Mouse (Mus musculus) gastrocnemius, adult 18-20 months (tissue): Measurements from ENCODE around the gene OR5BS1P. TPM values are rescaled to one million over a fixed set of nuclear protein-coding genes. Genes with fewer than 3 reads are reported as not detected.
"Not testable (repeated sequence)": the region's sequence is repeated elsewhere in the genome, so short reads cannot be mapped to it uniquely, and the experiment has no call there.

ENCODE experiments used
- DNase-seq: peaks from one replicate; pipeline ENCODE4 v3.0.0; 2021; ENCODE audit warnings: low spot score
- long read RNA-seq, 2 experiments: library from polyadenylated mRNA; stranded (forward); transcript quantifications; one replicate each; pipeline ENCODE4 v2.0.0; 2021
- total RNA-seq, 2 experiments: library from RNA; stranded (reverse); gene quantifications; 2 replicates each; pipeline ENCODE4 v1.2.3; 2021

OR5BS1P gene
- not detected for total RNA-seq
- long read RNA-seq, experiment 1, result 0 reads
- long read RNA-seq, experiment 2, result 0 reads

- DNase-seq, result no peak
These were observed at the start of gene OR5BS1P for GRCm38 (mm10) chr15:98469596-98469995. TSS of gene OR5BS1P (plus strand) at chr15:98469896.

DNA sequence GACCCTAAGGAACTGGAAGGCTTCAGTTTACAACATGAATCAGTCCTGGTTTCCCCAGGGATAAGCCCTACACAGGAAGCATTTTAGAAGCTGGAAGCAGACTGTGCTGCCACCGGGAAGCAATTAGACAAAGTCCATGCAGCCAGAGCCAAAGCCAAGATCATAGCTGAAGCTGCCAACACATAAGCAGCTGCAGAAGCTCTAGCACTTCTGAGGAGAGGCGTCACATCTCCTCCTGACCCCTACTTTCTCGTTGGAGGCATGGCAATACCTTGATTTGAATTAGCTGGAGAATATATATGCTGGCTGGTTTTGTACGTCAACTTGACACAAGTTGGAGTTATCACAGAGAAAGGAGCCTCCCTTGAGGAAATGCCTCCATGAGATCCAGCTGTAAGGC is 48.8 kb upstream of the OR5BS1P start:
- DNase-seq, result no peak

DNA sequence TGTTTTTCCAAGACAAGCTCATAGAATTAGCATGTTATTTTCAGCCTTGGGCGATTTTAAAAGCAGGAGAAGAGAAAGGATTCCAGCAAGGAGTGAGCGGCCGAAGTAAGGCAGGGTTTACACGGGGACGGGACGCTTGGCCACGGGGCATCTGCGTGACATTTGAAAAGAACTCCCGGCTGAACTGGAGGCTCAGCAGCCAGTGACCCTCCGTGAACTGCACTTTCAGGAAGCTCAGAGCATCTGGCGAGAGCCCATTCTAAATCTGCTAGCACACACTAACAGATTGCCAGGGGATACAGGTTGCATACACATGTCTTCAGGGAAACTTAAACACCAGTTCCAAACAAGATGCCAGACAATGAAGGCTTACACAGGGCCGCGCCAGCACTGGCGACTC is 45.4 kb upstream of the OR5BS1P start:
- DNase-seq, result peak; percentile 22

DNA sequence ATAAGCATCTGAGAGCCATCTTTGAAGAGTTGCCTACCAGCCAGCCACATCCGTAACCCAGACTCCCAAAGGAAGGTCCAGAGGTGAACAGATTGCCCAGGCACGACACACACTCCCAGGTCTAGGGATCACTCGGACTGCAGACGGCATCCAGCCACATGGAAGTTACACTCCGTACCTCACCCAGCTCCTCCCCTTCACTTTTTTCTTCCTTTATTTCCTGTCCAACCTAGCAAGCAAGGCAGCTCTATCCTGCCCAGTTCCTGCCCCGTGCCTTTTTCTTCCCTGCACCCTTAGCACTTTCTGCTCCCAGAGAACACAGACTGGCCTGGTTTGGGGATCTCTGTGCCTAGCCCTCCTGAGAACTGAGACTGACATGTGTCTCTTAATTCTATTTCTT is 44.9 kb upstream of the OR5BS1P start:
- DNase-seq, result no peak

DNA sequence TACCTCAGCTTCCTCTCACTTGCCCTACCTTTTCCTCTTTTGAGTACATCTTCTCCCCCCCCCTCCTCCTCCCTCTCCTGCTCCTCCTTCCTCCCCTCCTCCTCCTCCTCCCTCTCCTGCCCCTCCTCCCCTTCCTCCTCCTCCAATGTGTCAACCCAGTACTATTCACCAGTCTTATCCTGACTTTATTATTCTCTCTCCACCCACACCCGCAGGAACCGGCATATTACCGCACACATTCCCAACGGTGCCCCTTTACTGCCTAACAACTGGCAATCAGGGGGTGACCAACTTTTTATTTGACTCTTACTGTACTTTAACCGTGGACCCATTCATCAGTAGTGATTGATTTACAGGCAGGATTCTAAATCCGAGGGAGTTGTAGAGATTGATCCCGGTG is 44.5 kb upstream of the OR5BS1P start:
- no peak for DNase-seq

GRCm38 (mm10) chr15:98430925-98431324 is 38.8 kb upstream of the OR5BS1P start, which contains the start of gene Olfr282:
TSS of gene Olfr282 (plus strand) at chr15:98431225.
- DNase-seq, result not testable (repeated sequence)

DNA sequence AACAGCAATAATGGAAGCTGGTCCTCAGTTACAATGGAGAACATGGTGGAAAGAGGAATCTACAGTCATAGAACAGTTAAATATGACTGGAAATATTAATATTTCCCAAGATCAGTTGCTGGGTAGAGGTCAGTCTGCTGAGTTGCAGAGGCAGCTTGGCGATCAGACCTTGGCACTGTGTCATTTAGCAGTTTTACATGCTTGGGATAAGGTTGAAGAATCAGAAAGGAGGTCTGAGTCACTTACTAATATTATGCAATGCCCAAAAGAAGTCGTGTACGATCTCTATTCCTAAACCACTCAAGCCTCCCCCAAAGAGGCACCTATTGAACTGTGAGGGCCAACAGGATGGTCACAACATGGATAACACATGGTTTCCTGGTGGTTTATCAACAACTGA is 25.1 kb upstream of the OR5BS1P start:
- DNase-seq, result no peak

DNA sequence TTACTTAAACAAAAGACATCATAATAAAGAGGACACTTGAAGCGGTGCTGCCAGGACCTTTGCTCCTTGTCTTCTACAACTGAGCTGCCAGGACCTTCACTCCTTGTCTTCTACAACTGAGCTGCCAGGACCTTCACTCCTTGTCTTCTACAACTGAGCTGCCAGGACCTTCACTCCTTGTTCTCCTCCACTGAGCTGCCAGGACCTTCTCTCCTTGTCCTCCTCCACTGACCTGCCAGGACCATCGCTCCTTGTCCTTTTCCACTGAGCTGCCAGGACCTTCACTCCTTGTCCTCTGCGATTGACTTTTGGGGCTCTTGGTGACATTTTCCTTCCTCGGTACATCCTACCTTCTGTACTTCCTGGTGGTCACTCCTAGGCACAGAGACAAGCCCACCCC is 21.2 kb upstream of the OR5BS1P start:
- no peak for DNase-seq

DNA sequence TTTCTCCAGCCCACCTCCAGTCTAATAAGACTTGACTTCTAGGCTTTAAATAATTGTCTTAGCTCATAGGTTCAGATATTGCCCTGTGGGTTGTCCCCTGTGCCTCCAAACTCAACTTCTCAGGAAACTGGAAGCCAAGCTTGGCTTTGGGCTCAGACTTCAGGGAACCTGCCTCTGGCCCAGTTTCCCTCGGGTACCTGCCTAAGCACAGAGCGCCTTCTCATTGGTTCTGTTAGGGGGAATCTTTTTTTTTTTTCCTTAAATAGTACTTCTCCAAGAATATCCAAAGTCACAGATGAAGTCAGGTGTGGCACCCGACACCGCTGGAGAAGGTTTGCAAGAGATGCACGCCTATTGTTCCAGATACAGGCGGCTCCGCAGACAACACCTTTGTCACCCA is 17.4 kb upstream of the OR5BS1P start, which contains the start of gene Olfr281:
Gene Olfr281 (plus strand): TSS at position 301 of the 400 bp plus-strand sequence.
- DNase-seq, result no peak

DNA sequence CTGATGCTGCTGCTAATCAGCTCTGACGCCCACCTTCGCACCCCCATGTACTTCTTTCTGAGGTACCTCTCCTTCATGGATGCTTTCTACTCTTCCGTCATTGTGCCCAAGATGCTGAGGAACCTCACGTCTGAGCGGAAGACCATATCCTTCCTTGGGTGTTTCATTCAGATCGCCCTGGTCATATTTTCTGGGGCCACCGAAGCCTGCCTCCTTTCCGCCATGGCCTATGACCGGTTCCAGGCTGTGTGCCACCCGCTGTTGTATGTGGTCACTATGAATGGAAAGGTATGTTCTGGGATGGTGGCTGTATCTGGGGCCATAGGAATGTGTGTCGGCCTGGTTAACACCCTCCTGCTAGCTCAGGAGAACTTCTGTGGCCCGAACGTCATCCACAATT is 1.8 kb downstream of the OR5BS1P start:
- DNase-seq, result no peak

GRCm38 (mm10) chr15:98474958-98475357 is 5.3 kb downstream of the OR5BS1P start:
- no peak for DNase-seq

DNA sequence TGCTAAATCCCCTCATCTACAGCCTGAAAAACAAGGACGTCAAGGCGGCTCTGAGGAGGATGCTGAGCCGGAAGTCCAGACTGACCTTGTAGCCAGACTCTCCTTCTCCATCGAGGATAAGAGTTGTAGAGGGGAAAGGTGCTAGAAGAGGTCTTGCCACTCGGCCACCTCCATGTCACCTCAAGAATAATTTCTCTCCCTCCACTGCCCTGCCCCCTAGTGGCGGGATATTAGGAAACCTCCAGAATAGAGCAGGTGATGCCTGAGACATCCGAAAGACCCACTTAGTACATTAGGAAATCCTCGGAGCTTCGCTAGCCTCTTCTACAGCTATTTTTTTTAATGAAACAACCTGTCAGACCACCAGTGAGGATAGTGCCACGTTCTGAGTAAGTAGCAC is 5.7 kb downstream of the OR5BS1P start:
- peak; percentile 47 for DNase-seq

GRCm38 (mm10) chr15:98476281-98476680 is 6.6 kb downstream of the OR5BS1P start:
- DNase-seq, result no peak

DNA sequence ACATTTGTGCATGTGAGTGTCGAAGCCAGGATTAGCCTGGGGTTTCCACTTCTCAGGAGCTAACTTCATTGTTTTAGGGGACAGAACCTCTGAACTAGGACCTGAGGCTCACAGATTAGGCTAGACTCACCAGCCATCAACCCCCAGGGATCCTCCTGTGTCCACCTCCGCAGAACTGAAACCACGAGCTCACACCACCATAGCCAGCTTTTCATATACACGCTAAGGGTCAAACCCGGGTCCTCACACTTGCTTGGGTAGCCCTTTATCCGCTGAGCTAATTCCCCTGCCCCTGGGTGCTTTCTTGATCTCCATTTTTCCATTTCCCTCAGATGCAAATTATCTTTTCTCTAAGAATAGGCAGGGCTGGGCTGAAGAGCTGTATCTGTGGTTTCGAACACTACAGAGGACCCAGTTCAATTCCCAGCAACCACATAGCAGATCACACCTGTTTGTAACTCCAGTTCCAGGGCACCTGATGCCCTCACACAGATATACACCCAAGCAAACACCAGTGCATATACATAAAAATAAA is 9.9 kb downstream of the OR5BS1P start:
- no peak for DNase-seq

- DNase-seq, result no peak
These were observed 13.0 kb downstream of the OR5BS1P start, which contains the start of gene Lalba for GRCm38 (mm10) chr15:98482701-98483100. TSS of gene Lalba (minus strand) at chr15:98482721.

DNA sequence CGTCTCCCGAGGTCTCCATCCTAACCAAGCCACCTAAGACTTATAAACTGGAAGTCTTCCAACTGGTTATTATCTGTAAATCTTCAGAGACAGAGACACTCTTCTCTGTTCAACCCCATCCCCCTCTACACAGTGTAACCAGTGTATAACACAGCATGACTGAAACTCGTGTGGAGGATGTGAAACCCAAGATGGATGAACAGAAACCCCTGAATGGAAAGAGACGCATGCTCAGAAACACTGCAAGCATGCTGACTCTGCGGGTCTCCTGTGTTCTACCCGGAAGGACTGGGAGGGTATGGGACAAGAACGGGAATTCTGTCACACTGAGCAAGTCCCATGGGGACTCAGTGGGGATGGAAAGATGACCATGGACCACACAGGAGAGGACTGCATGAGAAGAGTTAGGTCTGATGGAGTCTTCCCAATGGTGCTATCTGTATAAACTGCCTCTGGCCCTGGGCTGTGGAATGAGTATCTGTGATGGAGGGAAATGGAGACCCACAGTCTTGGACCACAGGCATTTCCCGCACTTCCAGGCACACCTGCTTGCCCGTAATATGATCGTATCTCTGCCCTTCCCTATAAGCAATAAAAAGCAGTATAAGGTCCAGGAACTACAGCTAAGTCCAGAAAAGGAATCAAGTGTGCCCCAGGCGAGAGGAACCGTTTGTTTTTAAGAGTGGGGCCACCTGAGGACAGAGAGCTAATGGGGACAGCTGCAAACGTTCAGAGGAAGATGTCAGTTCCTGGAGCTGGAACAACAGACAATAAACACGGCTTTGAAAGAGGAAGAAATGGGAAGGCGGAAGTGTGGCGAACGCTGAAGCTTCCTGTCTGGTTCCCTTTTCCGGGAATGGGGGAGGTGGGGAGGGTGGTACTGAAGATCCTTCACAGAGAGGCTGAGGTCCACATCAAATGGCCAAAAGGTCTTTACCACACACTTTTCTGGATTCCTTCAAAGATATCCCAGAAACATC is 14.5 kb downstream of the OR5BS1P start:
- peak; percentile 32 for DNase-seq

DNA sequence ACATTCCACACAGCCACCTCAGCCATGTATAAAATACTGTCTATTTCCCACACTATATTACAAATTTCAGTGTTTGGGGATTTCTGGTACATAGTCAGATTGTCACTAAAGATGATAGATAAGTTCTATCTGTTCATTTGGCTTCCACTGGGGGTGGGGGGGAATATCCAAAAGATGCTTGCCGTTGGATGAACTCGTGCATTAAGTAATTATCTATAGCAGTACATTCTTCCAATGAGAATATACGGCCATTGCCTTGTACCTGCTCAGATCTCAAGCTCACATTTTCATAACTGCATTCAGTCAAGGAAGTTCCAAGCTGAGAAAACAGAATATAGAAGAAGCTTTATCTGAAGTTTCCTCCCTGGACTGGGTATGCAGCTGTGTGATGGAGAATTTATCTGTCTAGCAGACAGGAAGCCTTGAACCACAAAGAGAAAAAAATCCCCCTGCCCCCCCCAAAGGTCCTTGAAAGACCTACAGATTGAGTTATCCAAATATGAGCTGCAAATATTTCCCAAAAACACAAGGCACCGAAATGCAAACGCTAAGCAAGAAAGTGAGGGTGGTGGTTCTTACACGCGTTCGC is 16.8 kb downstream of the OR5BS1P start:
- no peak for DNase-seq

GRCm38 (mm10) chr15:98491332-98491731 is 21.6 kb downstream of the OR5BS1P start:
- no peak for DNase-seq

DNA sequence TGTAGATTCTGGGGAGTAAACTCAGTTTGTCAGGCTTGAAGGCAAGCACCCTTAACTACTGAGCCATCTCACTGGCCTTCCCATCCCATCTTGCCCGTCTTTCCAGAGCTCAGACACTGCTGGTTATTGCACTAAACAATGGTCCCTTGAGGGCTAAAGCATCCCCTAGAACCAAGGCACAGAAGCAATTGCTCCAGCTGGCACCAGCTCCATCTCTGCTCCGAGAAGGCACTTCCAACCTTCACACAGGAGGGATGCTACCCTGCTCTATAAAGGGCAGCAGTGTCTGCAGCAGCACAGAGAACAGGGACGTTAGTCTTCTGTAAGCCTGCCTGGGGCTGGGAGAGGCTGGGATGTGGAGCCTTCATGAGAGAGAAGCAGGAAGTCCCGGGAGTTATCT is 22.4 kb downstream of the OR5BS1P start, which contains the start of gene Olfr279:
Gene Olfr279 (plus strand): TSS at position 301 of the 400 bp plus-strand sequence.
- DNase-seq, result no peak

GRCm38 (mm10) chr15:98497631-98498030 is 27.9 kb downstream of the OR5BS1P start:
- no peak for DNase-seq

DNA sequence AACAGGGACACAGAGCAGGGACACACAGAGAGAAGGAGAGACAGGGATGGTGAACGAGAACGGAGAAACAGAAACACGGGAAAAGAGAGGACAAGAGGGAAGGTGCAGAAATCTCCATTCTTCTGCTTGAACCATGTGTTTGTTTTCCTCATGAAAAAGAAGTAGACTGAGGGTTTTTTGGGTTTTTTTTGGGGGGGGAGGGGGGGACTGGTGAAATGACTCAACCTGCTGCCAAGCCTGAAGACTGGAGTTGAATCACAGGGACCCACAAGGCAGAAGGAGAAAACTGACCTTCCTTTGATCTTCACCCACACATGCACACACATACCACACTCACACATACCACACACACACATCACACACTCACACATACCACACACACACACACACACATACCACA is 33.6 kb downstream of the OR5BS1P start:
- no peak for DNase-seq

DNA sequence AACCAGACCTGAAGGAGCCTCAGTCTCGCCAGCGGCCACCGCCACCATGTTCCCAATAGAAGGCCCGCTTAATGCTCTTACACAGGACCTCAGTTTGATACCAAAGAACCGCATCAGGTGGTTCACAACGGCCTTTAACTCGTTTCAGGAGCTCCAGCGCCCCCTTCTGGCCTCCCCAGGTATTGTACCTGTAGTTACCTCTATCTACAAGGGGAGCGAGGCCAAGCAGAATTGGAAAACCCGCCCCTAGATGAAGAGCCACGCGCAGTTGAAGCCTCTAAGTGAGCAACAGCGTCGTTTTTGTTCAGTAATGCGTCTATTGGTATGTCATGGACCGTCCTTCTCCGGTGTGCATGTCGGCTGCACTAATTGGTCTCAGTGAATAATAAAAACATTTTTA is 34.8 kb downstream of the OR5BS1P start:
- peak; percentile 58 for DNase-seq
